Mouse (Mus musculus) 3134 (cell line): ENCODE measurements around the gene Gm17268.

Experiments
- DNase-seq: peaks from one replicate; pipeline ENCODE4 v3.0.0-alpha.2; 2011; ENCODE audit warnings: low spot score; ENCODE audit not compliant: insufficient read length; ENCODE audit errors: extremely low read depth

The Gm17268 gene

GRCm38 (mm10) chr11:82038535-82038934, at the start of gene Gm17268:
Gene Gm17268, minus strand, starts transcription at chr11:82038562.
- no peak for DNase-seq

- DNase-seq, result no peak
Observed at GRCm38 (mm10) chr11:82084360-82084759, 46.0 kb upstream of the Gm17268 start.

DNA sequence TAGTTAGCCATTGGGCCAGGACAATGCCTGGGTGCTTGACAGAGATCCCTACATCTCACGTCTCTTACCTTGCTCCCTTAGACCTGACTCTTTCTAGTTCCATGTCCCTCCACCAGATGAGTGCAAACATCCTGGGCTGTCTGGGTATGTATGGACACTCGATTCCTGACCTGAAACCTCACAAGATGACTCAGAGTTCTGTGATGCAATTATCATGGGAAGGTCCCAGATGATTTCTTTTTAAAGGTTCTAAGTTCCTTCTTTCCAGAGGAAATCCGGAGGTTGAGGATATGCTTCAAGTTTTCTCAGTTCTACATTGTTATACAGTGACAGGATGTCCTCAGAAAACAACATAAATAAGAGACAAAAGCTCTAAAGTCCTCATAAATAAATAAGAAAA, 42.5 kb upstream of the Gm17268 start:
- DNase-seq, result no peak

DNA sequence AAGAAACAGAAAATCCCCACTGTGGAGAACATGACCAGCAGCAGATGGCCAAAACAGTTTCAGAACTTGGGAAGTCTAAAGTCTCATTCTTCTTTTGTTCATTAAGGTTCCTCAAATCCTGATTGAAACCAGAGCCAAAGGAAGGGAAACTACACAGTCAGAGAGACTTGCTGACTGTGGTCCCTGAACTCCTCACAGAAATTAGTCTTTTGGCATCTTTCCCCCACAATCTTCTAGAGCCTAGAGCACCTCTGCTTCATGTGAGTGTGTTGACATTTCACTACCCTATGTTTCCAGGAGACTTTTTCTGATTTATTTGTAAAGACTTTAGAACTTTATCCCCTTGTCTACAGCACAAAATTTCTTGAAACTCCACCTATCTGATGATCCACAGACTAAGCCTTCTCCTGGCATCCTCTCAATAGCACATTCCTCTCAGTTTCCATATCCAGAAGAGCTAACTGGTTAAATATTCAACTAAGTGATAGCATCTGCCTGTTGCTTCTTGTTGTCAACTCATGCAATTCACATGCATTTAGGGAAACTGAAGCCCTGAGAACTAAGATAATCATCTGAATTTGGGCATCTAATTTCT, 39.9 kb upstream of the Gm17268 start:
- DNase-seq, result no peak

DNA sequence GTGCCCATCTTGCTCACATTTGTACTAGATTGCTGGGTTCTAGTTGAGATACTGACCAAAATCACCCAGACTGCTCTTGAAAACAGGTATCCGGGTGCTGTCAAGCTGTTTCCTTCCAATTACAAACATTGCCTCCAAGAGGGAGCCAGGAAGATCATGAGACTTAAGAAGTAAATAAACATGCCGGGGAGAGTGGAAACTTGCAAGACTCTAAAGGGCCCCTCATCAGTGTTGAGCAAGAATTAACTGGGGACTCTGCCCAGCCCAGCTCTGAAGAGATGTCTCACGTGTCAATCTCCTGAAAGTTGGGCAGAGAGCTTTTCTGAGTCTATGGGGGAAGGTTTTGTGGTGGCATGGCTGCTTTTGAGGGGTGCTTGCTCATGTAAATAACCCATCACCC, 38.7 kb upstream of the Gm17268 start:
- no peak for DNase-seq

GRCm38 (mm10) chr11:82073686-82074085, 35.3 kb upstream of the Gm17268 start:
- DNase-seq, result no peak

DNA sequence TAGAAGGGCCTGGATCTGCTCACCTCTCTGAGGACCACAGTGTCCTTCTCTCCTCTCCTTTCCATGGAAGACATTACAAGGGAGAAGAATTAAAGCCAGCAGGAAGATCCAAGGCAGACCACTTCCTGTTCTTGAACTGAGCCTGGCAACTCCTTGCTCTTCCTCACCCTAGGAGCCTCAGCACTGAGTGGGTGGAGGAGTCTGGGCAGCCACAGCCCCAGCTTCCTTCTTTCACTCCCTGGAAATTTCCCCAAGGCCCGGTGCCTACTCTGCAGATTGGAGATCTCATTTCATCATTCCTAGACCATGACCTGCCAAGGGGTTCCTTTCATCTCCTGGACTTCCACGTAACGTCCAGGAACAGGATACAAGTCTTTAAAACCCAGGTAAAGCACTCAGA, 34.6 kb upstream of the Gm17268 start:
- DNase-seq, result no peak

GRCm38 (mm10) chr11:82072374-82072773, 34.0 kb upstream of the Gm17268 start:
- no peak for DNase-seq

- DNase-seq, result no peak
Observed at GRCm38 (mm10) chr11:82071076-82071475, 32.7 kb upstream of the Gm17268 start.

DNA sequence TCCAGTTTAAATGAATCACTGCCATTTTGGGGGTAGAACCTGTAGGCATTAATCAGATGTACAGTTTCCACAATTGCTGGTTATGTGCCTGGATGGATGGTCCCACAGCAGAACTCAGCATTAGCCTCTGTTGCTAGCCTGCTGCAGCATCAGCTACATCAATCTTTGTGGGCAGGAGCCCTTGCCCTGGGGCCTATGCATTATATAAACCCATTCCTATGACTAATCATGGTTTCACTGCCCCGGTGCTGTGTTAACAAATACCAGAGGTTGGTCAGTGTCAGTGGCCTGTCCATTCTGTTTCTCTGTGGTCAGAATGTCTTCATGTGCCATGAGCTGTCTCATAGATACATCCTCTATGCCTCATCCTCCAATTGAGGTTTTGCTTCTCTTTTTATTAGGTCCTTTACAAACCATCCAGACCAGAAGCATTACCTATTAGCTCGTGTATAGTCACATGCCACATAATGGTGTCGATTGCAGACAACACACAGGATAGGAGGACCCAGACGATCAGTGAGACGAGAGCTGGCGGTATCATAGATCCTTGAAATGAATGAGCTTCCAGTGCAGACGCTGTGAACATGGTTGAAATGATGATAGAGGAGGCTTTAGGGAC, 28.7 kb upstream of the Gm17268 start:
- DNase-seq, result peak; percentile 57

- no peak for DNase-seq
Observed at GRCm38 (mm10) chr11:82063454-82063853, 25.1 kb upstream of the Gm17268 start.

- DNase-seq, result no peak
Observed at GRCm38 (mm10) chr11:82062226-82062625, 23.9 kb upstream of the Gm17268 start.

DNA sequence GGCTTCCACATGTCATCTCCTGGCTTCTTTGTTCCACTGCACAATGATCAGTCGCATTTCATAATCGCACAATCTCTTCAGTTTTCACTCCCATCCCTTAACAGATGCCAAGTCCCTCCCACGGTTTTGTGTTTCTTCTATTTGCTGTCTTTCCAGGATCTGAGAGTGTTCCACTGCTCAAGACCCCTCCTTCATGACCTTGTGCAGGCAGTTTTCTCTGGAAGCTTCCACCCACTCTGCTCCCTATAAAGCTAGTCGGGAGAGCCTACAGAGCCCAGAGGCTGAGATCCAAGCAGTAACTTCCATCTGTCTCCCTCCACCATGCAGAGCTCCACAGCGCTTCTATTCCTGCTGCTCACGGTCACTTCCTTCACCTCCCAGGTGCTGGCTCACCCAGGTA, 19.3 kb upstream of the Gm17268 start, which contains the start of gene Ccl11:
TSS of gene Ccl11 (plus strand) at position 178 of the 400 bp plus-strand sequence.
- DNase-seq, result no peak

- no peak for DNase-seq
Observed at GRCm38 (mm10) chr11:82053849-82054248, 15.5 kb upstream of the Gm17268 start.

DNA sequence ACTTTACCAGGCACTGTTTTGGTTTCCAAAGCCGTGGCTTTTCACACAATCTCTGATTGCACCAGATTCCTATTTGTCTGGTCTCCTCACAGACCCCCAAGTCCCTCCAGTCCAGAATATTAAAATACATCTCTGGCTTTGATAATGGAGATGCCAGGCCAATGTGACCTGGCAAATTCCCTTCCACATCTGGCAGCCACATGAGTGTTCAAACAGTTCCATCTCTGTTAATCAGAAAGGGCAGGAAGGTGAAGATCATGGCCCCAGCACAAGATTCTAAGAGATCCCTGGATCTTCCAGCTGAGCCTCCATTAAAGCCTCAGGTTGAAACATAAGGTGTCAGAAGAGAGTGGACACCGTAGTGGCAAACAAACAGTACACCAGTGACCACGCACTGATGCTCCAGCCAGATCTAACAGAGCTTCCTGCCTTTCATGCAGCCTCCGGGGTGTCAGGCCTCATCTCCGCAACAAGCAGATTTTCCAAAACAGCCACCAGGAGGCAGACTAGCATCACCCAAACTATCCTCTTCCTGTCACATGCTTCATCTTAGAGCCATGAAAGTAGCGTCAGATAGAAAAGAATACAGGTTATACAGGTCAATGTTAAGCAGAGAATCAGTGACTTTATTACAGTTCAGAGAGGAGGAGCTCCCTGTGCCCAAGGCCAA, 9.5 kb upstream of the Gm17268 start:
- DNase-seq, result peak; percentile 39

GRCm38 (mm10) chr11:82045471-82045870, 7.1 kb upstream of the Gm17268 start, which contains the start of gene Ccl7:
Gene Ccl7, plus strand, starts transcription at chr11:82045712.
- DNase-seq, result peak; percentile 53

GRCm38 (mm10) chr11:82041671-82042080, 3.3 kb upstream of the Gm17268 start:
- DNase-seq, result no peak

GRCm38 (mm10) chr11:82039132-82039660, 834 bp upstream of the Gm17268 start:
- DNase-seq, result peak; percentile 31

DNA sequence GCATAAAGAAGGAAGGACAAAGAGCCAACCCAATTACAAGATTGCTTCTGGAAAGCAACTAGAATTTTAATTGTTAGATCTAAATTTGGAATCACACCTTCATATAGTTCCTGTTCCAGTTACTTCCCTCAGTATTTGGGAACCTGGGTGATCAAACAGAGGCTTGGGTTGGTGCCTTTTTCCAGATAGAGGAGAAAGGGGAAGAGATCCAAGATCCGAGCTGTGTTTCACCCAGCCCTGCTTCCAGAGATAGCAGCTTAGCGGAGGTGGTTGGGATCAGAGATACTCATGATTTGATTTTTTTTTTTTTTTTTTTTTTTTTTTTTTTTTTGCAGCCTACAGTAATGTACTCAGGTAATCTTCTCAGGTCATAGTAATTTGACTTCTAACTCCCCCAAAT, 2.5 kb downstream of the Gm17268 start:
- no peak for DNase-seq

- peak; percentile 85 for DNase-seq
Observed at GRCm38 (mm10) chr11:82035356-82035755, 3.0 kb downstream of the Gm17268 start, which contains the start of gene Ccl2. Gene Ccl2, plus strand, starts transcription at chr11:82035571.

DNA sequence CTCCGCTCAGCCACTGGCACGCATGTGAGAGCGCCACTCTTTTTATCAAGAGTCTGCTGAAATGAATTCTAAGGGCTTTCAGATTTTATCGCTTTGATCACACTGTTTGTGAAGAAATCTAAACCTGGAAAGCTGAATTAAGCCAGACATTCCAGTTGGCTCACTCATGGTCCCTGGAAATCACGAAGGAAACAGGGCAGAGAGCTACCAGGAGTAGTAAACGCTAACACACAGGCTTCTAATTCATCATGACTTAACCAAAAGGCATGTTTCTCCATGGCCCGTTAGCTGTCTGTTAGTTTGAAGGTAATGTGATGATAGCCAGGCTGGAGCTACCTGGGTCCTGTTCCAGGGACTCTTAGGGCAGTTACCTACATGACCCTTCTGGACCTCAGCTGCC, 3.9 kb downstream of the Gm17268 start:
- peak; percentile 30 for DNase-seq
